Mouse (Mus musculus) adrenal gland, postnatal 36 days (tissue): Measurements from ENCODE around the gene Smad9. TPM values are rescaled to one million over a fixed set of nuclear protein-coding genes. Genes with fewer than 3 reads are reported as not detected.
"Not testable (repeated sequence)": the region's sequence is repeated elsewhere in the genome, so short reads cannot be mapped to it uniquely, and the experiment has no call there.

ENCODE experiments used
- DNase-seq, 2 experiments: peaks; one replicate each; pipeline ENCODE4 v3.0.0; 2021; ENCODE audit warnings: mixed read lengths in 1 of 2
- total RNA-seq, 2 experiments: library from RNA; stranded (reverse); gene quantifications; 2 replicates each; pipeline ENCODE4 v1.2.3; 2021

The Smad9 gene
- total RNA-seq, 2 experiments from 2014 or later: 21.8 to 36.3 TPM

DNA sequence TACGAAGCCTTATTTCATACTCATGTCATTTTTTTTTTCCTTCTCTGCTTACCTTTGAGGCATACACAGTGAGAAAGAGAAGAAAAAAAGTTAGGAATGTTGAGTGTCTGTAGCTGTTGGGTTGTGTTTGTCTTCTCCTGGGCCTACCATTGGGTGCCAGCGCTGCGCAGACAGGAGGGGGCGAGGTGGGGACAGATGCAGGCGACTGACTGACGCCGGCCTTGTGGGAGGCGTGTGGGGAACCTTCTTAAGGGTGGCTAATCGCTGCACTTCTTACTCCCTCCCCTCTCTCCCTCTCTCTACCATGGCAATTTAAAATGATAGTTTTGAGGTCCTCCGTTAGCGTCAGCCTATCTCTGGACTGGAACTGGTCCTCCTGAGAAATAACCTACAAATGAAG, 676 bp downstream of the Smad9 start:
- DNase-seq: peak; percentile 71 to 75

DNA sequence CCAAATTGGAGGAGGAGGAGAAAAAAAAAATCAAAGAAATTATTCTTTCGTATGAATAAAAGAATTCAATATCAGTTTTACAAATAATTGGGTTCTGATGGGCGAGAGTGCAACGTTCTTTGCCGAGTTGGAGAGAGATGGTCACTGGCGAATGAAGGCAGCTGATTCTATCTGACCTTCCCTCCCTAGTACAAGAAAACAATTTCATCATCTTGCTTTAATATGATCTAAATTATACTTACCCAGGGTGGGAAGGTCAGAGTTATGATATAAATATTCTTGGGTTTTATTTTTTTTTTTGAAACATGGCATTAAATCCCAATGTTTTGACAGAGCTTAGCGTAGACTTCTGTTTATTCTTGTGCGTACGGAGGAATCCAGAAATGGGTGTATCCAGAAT, 2.1 kb downstream of the Smad9 start:
- no peak for DNase-seq

DNA sequence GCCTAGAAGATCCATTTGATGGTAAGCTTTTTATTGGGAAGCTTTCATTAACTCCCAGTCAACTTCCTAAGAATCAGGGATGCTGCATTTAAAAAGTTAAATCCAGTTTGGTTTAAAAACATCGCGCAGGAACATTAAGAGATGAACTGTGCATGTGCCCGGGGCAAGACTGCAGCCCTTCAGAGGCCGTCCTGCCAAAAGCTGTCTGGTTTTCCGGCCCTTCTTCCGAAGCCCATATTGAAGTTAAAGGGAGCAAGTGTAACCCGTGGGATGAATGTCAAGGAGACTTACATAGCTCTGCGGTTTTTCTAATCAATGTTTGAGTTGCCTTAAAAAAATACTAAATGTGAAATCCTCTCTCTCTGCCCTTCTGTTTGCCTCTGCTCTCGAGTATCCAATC, 3.8 kb downstream of the Smad9 start:
- DNase-seq: no peak

DNA sequence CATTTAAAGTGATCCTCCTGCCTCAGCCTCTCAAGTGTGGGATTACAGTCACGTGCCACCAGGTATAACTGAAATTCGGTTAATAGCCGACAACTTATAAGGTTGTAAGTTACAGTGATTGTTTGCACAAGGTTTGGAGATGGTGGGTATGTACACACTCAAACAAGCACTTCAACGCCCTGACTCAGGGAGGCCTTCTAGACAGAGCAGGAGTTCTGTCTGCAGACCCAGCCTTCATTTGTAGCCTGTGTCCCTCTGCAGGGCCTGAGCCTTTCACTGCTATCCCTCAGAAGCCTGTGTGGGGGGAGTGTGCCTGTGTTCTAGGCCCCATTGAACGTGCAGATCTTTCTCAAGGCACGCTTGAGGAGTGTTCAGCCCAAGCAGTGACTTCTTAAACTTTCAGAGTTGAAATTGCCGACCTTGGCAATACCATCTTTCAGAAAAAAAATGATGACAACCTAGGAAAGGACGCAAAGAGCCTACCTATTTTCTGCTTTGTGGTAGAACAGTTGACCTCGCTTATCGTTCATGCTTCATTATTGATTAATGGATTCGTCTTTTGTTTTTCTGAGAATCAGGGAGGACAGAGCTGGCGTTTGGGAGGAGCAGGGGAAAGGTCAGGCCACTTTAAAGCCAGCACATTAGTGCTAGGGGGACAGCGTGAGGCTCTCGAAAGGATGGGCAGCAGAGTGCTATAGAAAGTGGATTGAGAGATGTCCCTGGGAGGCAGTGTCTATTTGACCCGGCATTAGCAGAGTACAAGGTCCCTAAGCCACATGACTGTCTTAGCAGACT, 5.1 kb downstream of the Smad9 start:
- DNase-seq: peak in 1 of 2 experiments; percentile 47

DNA sequence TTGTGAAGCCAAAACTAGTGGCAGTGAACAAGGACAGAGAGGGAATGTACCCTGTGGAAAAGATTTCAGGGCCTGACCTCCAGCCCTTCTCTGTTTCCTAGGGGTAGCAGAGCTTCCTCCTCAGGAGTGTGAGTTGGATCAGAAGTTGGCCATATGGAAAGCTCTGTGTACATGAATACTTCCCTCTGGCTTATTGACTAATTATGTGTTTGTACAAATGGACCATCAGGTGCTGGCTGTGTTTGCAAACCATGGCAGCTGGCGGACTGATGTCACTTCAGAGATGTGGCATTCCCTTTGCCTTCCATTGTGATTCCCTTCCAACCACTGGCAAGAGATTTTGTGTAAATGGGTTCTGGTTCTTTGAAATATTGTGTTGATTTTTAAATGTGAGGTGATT, 5.9 kb downstream of the Smad9 start:
- no peak for DNase-seq

DNA sequence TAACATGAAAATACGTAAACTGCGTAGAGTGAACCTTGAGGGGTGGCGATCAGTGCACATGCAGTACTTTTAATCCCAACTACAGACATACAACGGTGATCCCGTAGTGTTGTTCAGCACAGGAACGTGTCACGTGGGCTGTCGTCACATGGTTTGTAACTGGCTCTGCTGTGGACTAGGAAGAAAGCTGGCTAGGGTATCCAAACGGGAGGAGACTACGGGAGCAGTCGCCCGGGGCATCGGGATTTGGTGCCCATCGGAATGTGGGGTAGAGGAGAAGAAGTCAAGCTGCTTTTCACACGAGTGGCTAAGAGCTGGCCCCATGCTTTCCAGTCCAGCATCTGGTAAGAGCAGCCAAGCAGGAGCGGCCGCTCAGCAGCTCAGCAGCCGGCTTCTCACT, 9.0 kb downstream of the Smad9 start:
- peak in 1 of 2 experiments; percentile 43 for DNase-seq

DNA sequence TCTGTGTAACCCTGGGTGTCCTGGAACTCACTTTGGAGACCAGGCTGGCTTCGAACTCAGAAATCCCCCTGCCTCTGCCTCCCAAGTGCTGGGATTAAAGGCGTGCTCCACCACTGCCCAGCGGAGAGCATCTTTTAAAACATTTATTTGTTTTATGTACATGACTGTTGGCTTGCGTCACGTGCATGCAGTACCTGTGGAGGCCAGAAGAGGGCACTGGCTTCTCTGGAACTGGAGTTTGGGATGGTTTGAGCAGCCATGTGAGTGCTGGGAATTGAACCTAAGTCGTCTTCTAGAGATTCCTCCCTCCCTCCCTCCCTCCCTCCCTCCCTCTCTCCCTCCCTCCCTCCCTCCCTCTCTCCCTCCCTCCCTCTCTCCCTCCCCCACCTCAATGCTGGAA, 10.1 kb downstream of the Smad9 start:
- not testable (repeated sequence) for DNase-seq

DNA sequence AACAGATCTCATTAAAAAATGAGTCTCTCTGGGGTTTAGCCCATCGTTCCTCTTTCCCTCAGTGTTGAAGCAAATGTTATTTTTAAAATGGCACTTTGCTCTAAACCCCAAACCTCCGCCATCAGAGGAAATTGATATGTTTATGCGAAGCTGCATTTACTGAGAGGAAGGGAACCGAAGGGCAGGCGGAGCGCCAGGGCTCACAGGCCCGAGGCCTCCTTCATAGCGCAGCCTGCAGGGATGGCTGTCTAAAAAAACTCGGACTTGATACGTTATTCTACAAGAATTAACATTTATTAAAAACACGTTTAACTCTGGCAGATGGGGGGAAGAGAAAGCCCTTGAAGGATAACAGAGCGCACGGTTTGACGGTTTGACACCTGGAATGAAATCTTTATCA, 10.7 kb downstream of the Smad9 start:
- no peak for DNase-seq

DNA sequence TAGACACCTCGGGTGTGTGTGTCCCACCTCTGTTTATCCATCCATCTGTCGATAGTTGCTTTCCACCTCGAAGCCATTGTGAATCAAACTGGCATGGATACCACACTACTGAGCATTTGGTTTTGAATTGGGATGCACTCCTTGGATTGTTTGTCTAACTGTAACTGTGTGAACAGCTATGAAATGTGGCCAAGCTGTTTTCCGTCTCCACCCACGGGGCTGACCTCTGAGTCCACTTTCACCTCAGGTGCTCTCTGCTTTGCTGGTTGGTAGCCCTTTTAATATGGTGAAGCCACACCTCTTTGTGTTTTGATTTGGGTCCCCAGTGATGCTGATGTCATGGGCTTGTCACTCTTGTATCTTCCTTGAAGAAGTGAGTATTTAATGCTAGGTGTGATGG, 11.4 kb downstream of the Smad9 start:
- no peak for DNase-seq

DNA sequence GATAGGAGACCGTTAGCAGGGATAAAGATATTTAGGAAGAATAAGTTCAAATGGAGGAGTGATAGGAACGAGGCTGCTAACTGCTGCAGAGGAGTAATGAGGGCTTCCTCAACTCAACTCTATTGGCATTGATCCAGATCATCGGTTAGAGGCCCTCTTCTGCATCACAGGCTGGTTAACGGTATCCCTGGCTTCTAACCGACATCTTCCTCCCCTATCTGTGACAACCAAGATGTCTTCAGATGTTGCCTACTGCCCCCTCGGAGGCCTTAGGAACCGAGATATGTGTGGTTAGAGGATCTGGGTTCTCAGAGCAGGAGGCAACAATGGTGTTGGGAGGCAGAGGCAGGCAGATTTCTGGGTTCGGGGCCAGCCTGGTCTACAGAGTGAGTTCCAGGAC, 13.2 kb downstream of the Smad9 start:
- DNase-seq: no peak

DNA sequence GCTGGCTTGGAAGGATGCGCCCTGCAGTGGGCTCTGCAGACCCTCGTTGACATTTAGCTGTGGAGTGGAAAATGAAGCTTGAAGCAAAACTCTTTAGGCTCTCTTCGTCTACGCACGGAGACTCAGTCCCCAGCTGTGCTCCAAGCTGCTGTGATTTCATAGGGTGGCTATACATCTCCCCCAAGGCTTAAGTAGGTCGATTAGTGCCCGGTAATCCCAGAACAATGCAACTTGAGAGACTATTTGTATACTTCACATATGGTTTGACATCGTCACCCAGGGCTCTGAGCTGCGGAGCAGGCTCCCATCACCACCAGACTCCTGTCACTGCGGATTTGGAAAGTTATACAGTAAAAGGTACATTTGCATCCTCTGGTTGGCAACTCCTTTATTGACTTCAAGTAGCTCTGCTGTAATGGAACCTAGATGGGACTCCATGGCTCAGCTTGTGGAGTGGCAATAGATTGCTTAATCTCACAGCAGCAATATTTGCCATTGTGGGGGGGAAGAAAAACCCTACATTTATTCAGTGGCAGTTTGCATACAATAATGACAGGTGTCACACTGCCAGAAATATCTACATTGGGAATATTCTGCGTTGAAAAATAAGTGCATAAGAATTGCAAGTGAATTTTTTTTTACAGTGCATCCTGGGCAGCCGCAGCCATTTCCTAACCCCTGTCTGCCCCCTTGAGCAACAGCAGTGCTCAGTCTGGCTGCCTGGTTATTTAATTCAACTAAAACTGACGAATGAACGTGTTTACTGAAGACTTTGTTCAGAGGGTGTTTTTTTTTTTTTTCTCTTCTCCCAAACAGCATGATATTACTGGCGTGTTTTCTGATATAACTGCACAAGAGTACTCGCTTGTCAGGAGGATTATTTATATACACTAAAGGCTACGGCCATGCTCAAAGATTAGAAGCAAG, 14.2 kb downstream of the Smad9 start:
- DNase-seq: no peak

DNA sequence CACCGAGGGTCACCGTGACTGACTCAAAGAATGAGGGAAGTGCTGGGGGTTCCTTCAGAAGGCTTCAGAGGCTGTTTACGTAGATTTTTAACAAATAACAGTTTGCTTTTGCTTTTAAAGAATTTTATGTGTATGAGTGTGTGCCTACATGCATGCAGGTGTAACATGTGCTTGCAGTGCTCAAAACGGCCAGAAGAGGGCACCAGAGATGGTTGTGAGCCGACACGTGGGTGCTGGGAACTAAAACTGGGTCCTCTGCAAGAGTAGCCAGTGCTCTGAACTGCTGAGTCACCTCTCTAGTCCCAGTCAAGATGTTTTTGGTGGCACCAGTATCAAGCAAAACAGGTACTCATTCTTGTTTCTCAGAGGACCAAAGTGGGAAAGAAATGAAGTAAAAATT, 18.2 kb downstream of the Smad9 start:
- DNase-seq: no peak

DNA sequence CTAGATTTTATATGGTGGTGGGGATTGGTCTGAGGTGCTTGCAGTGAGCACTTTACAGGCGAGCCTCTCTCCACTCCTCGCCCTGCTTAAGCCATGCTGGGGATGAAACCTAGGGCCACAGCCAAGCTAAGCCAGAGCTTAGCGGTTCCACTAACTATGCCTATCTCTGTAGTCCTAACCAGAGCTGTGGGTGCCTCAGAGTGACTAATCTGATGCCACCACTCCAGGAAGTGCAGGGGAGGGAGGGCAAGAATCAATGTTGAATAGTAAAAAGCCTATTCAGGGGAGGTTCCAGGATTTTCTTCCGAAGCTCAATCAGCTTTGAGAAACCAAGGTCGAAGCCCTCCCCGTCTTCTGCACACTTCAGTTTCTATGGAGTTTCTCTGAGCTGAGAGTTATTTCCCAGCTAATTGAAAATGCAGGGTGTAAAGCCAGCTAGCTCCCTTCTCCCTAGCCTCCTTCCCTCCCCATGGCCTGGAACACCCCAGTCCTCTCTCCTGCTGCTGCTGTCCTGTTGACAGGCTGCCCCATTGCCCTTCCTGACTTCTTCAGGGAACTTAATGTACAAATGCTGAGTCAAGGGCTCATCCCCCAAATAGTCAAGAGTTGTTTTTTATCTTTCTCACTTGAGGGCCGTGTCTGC, 20.7 kb downstream of the Smad9 start:
- DNase-seq: peak in 1 of 2 experiments; percentile 19

DNA sequence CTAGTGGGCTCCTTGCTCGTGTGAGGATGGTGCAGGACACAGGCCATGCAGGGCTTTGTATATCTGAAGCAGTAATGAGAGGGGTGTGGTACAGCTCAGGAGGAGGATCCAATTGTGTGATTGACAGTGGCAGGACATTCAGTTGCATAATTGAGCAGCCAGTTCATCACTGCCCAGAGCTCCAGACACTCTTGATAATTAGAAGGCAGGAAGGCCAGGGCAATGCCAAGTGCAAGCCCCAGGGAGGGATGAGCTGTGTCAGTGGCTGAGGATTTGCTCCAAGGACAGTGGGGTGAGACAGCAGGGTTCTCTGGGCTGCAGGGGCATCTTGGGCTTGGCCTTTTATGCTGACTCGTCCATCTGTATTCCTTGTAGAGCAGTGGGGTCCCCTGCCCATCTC, 35.2 kb downstream of the Smad9 start:
- DNase-seq: peak; percentile 35 to 53

DNA sequence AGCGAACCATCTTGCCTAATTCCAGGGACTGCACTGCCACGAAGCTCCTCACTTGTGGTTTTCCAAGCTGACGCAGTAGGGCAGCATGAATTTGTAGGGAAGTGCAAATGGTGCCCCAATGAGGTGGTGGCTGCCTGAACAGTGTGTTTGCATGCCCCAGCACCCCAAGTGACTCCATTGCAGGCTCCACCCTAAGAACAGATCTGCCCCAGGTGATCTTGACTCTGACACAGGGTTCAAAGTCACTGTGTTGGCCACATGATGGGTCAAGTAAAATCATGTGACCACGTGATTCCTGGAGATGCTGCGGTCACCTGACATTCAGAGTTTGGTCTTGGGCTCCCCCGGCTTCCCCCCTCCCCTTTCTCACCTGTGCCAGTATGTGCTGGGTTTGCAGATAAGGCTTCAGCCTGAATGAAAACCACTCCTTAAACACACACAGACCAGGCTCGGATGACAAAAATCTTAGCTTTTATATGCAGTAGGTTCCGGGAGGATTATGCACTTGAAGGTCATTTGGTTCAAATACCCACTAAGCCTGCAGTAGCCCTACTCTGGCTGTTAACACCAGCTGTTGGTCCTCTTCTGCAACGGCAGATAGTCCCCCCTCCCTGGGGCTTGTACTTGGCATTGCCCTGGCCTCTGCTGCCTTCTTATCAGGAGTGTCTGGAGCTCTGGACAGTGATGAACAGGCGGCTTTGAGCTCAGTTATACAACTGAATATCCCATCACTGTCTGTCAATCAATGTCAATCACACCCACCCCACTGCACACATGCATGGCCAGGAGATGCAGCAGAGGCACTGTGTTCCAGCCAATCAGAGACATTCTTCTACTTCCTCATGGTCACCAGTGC, 36.7 kb downstream of the Smad9 start:
- DNase-seq: no peak

DNA sequence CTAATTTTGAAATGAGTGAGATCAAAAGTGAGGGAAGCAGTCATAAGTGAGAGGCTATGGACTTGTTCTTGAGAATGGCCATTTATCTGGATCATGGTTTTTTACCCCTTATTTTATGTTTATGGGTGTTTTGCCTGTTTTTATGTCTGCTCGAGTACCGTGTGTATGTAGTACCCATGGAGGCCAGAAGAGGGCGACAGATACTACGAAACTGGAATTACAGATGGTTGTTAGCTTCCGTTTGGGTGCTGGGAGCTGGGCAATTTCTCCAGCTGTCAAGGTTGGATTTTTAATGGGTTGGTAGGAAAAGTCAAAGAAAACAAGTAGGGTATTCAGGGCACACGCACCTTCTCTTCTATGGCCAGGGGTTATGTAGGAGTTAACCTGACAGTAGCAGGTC, 38.4 kb downstream of the Smad9 start:
- DNase-seq: no peak

DNA sequence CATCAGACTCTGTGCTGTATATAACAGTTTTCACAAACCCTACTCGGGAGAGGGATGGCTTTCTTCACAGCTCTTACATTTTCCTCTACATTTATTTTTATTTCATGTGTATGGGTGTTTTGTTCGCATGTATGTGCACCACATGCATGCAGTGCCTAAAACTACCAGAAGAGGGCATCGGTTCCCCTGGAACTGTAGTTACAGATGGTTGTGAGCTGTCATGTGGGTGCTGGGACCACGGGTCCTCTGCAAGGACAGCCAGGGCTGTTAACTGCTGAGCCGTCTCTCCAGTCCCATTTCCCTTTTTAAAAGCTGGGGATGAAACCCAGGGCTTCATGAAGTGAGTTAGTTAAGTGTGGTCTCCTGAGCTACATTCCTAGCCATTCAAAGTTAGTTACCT, 40.0 kb downstream of the Smad9 start:
- DNase-seq: no peak

DNA sequence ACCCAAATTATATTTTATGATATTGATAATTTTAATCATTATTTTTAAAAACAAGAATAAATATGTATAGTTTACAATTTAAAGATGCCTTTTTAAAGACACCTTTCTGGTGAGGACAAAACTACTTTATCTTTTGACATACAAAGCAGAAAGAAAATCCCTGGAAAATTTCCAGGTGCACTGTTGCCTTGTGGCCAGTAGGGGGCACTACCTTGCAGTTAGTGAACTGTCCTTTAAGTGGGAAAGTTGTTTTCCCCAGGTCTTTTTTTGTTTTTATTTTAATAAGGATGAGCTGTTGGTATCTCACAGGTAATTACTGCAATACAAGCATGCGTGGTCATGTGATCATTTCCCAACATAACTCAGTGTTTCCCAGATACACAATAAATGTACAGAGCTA, 40.4 kb downstream of the Smad9 start:
- DNase-seq: no peak

DNA sequence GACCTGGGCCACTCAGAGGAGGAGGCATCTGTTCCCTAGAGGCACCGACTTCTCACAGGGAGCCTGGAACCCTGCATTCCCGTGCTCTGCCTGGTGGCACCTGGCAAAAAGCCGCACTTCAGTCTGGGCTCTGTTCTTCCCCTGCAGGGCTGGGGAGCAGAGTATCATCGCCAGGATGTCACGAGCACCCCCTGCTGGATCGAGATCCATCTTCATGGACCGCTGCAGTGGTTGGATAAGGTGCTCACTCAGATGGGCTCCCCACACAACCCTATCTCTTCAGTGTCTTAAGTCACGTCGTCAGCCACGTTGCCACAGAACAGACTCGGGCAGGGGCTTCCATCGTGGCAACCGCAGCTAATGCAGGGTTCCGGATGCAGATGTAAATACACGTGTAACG, 41.8 kb downstream of the Smad9 start:
- DNase-seq: peak; percentile 63 to 76

DNA sequence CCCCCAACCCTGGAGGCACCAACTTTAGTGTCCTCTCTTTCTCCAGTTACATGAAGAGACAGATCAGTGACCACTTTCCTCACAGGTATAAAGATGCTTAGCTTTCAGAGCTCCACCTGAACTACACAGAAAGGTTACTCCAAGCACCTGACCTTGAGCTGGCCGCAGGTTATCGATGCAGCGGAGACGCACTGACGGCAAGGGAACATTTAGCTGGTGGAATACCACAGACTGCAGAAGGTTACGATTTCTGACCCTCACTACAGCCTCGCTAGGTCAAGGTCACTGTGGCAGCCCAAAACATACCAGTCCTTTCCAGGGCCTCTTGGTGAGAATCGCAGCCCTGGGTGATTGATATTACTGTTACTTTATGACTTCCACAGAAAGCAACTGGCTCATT, 48.3 kb downstream of the Smad9 start:
- DNase-seq: peak in 1 of 2 experiments; percentile 19

DNA sequence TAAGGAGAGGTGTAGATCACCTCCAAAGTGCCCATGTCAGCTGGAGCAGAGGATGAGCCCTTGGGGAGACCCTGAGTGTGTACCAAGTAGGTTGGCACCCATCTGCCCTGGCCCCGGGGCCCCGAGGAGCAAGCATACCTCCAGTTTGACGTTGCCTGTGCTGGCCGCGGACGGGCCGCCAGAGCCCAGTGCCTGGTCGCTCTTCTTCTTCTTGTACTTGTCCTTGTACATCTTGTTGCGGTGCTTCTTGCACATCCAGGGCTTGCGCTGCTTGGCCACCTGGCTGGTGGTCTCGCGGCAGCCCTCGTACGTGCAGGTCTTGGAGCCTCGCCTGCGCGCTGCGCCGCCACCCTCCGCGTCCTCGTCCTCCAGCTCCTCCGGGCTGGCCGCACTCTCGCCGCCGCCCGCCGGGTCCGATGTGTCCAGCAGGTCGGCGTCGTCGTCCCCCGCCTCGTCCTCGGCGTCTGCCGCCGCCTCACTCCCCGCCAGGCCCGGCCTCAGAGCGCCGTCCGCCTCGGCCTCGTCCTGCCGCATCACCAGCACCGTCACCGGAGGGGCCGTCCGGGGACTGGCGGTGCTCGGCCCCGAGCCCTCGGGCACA, 51.8 kb downstream of the Smad9 start:
- DNase-seq: peak; percentile 50 to 55
